Comparison of ENCODE assay signal across 24 mouse cellular contexts in the genomic region with DNA sequence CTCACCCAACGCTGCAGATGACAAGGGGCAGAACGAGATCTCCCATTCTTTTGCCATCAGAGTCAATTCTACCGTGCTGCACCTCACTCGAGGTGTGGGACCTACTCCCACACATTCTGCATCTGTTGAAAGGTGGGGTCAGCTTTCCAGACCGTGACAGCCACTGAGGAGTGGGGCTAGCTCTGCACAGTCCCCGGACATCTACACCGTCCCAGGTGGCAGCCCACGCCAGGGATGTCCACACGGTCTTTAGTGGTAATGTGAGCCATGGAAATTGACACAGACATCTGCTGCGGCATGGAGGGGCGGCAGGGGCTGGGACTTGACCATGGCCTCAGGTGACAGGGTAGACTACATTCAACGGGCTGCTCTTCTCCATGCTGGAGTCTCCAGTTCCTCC.
DNase-seq lines count a peak whose midpoint lies in the region; ATAC-seq and TF ChIP-seq lines count a peak whose summit lies in the region.
"Had no signal": no experiment of that assay in that cellular context is flagged by ENCODE, and none has a peak within 500 bp of the region (broad histone marks: within the 10 kb centered on the region; RNA-seq: fewer than 3 reads in every experiment).

No protein-coding gene starts in this region.

- no peak overlapping the region for H3K4me3 ChIP-seq in embryonic facial prominence, embryonic 11.5 days (ENCODE audit: low read depth, low read length)
- H3K4me3 ChIP-seq in embryonic facial prominence, embryonic 10.5 days: no peak overlapping the region
- no peak overlapping the region for H3K4me3 ChIP-seq in kidney, embryonic 14.5 days (ENCODE audit: low read length)
- H3K4me3 ChIP-seq in kidney, embryonic 16.5 days (ENCODE audit: low read length): no peak overlapping the region
- no peak overlapping the region for H3K4me3 ChIP-seq in stomach, postnatal 0 days (ENCODE audit: low read depth, low read length)
- H3K4me3 ChIP-seq: embryonic facial prominence, embryonic 12.5 days; forebrain, embryonic 13.5 days; forebrain, embryonic 15.5 days had no signal

- no peaks in the 10 kb centered on the region for H3K27me3 ChIP-seq in embryonic facial prominence, embryonic 11.5 days (ENCODE audit: control insufficient read depth, insufficient read depth, low read length)
- H3K27me3 ChIP-seq in embryonic facial prominence, embryonic 10.5 days (replicated peaks; ENCODE audit: low read depth, poor library complexity, severe bottlenecking): no peaks in the 10 kb centered on the region
- H3K27me3 ChIP-seq in kidney, embryonic 14.5 days (ENCODE audit: control insufficient read depth, insufficient read depth, low read length): no peaks in the 10 kb centered on the region
- no peaks in the 10 kb centered on the region for H3K27me3 ChIP-seq in kidney, embryonic 16.5 days (ENCODE audit: insufficient read depth, low read length)
- H3K27me3 ChIP-seq in stomach, postnatal 0 days (ENCODE audit: control insufficient read depth, insufficient read depth, low read length): no peaks in the 10 kb centered on the region
- H3K27me3 ChIP-seq: CH12.LX; embryonic facial prominence, embryonic 12.5 days; forebrain, embryonic 13.5 days; forebrain, embryonic 15.5 days; Patski had no signal

- no peak overlapping the region for H3K4me2 ChIP-seq in embryonic facial prominence, embryonic 11.5 days (ENCODE audit: low read depth, low read length)
- H3K4me2 ChIP-seq in kidney, embryonic 14.5 days (replicated peaks; ENCODE audit: low read depth, low read length): no peak overlapping the region
- H3K4me2 ChIP-seq in kidney, embryonic 16.5 days (replicated peaks; ENCODE audit: low read depth, low read length): no peak overlapping the region
- H3K4me2 ChIP-seq in stomach, postnatal 0 days (replicated peaks; ENCODE audit: low read depth): no peak overlapping the region
- H3K4me2 ChIP-seq: embryonic facial prominence, embryonic 12.5 days; forebrain, embryonic 13.5 days; forebrain, embryonic 15.5 days had no signal

- no peaks in the 10 kb centered on the region for H3K4me1 ChIP-seq in embryonic facial prominence, embryonic 11.5 days (ENCODE audit: control insufficient read depth, insufficient read depth, low read length)
- H3K4me1 ChIP-seq in embryonic facial prominence, embryonic 10.5 days: peaks cover 10% of the 10 kb centered on the region
- peaks cover 10% of the 10 kb centered on the region; the same call in 1 of the 2 replicates for H3K4me1 ChIP-seq in kidney, embryonic 14.5 days (ENCODE audit: control insufficient read depth, insufficient read depth, low read length)
- peaks cover 3% of the 10 kb centered on the region; the same call in 1 of the 2 replicates for H3K4me1 ChIP-seq in kidney, embryonic 16.5 days (ENCODE audit: insufficient read depth, low read length)
- H3K4me1 ChIP-seq in stomach, postnatal 0 days (replicated peaks; ENCODE audit: control insufficient read depth, insufficient read depth): no peaks in the 10 kb centered on the region; the same call in 1 of the 2 replicates

- no peak for TF ChIP-seq CTCF in stomach, postnatal 0 days (IDR thresholded peaks at IDR 0.05; ENCODE audit: low read depth)

- no peaks in the 10 kb centered on the region for H3K36me3 ChIP-seq in embryonic facial prominence, embryonic 11.5 days (replicated peaks; ENCODE audit: control insufficient read depth, insufficient read depth, low read depth, low read length)
- H3K36me3 ChIP-seq in embryonic facial prominence, embryonic 10.5 days (replicated peaks): no peaks in the 10 kb centered on the region
- H3K36me3 ChIP-seq in kidney, embryonic 14.5 days (ENCODE audit: control insufficient read depth, insufficient read depth, low read length): no peaks in the 10 kb centered on the region
- H3K36me3 ChIP-seq in kidney, embryonic 16.5 days (ENCODE audit: insufficient read depth, low read length): no peaks in the 10 kb centered on the region
- H3K36me3 ChIP-seq in stomach, postnatal 0 days (ENCODE audit: control insufficient read depth, insufficient read depth, low read length): 0 out of 2 replicates have a peak, but pooled peaks cover 2% of the 10 kb centered on the region
- H3K36me3 ChIP-seq: embryonic facial prominence, embryonic 12.5 days; forebrain, embryonic 15.5 days; G1E had no signal

- DNase-seq in embryonic facial prominence, embryonic 11.5 days (ENCODE audit: low spot score): no peak
- no peak for DNase-seq in embryonic facial prominence, embryonic 10.5 days (ENCODE audit: low spot score)
- DNase-seq in kidney, postnatal 14 days: no peak
- no peak for DNase-seq in kidney, adult 18-20 months
- no peak for DNase-seq in stomach, postnatal 0 days (ENCODE audit: low spot score)
- DNase-seq: adrenal gland, adult 8-10 months; adrenal gland, postnatal 14 days; adrenal gland, postnatal 36 days; B cell, adult 2 months; cerebellum, adult 11-12 months; cerebellum, adult 2 months; cerebellum, adult 9-10 months; cerebellum, postnatal 10 days; cerebellum, postnatal 25 days had no signal

- no peaks in the 10 kb centered on the region for H3K9me3 ChIP-seq in embryonic facial prominence, embryonic 11.5 days (replicated peaks; ENCODE audit: control insufficient read depth, low read length)
- H3K9me3 ChIP-seq in embryonic facial prominence, embryonic 10.5 days: no peaks in the 10 kb centered on the region
- no peaks in the 10 kb centered on the region for H3K9me3 ChIP-seq in kidney, embryonic 14.5 days (ENCODE audit: control insufficient read depth, low read length)
- no peaks in the 10 kb centered on the region for H3K9me3 ChIP-seq in kidney, embryonic 16.5 days (ENCODE audit: low read length)
- no peaks in the 10 kb centered on the region for H3K9me3 ChIP-seq in stomach, postnatal 0 days (ENCODE audit: control insufficient read depth, low read length)
- H3K9me3 ChIP-seq: embryonic facial prominence, embryonic 12.5 days; forebrain, embryonic 13.5 days; forebrain, embryonic 15.5 days; G1E had no signal

- 0 out of 2 replicates have a peak, but pooled peaks have one; percentile 45 for ATAC-seq in embryonic facial prominence, embryonic 11.5 days (replicated peaks; ENCODE audit: insufficient number of reproducible peaks, low FRiP score, low TSS enrichment, low read depth)
- ATAC-seq in kidney, embryonic 14.5 days (ENCODE audit: low FRiP score, low TSS enrichment): peak; percentile 70; the same call in 1 of the 2 replicates
- peak; percentile 75 for ATAC-seq in kidney, embryonic 16.5 days (ENCODE audit: low FRiP score, low TSS enrichment)
- ATAC-seq in stomach, postnatal 0 days (ENCODE audit: low FRiP score, low TSS enrichment): 0 out of 2 replicates have a peak, but pooled peaks have one; percentile 12
- ATAC-seq: activated CD4-positive, CD25-positive, alpha-beta regulatory T cell, adult 4 months; CD4-positive, CD25-positive, alpha-beta regulatory T cell, adult 4 months; forebrain, embryonic 13.5 days; forebrain, embryonic 15.5 days; Patski had no signal

- TF ChIP-seq EP300 in stomach, postnatal 0 days (optimal IDR thresholded peaks at IDR 0.05): no peak

- H3K9ac ChIP-seq in embryonic facial prominence, embryonic 11.5 days (replicated peaks; ENCODE audit: low read length): no peak overlapping the region
- no peak overlapping the region for H3K9ac ChIP-seq in kidney, embryonic 14.5 days (ENCODE audit: low read depth, low read length)
- no peak overlapping the region for H3K9ac ChIP-seq in kidney, embryonic 16.5 days (replicated peaks; ENCODE audit: low read length)
- H3K9ac ChIP-seq in stomach, postnatal 0 days (ENCODE audit: low read length): no peak overlapping the region
- H3K9ac ChIP-seq: embryonic facial prominence, embryonic 12.5 days; forebrain, embryonic 13.5 days; forebrain, embryonic 15.5 days had no signal

- 86% methylated on average over 12 of the region's 12 CpGs for WGBS in embryonic facial prominence, embryonic 11.5 days
- WGBS in embryonic facial prominence, embryonic 10.5 days: 87% methylated on average over 12 of the region's 12 CpGs
- 50% methylated on average over 12 of the region's 12 CpGs for WGBS in kidney, embryonic 14.5 days
- 45% methylated on average over 12 of the region's 12 CpGs for WGBS in kidney, embryonic 16.5 days
- WGBS in stomach, postnatal 0 days: 87% methylated on average over 12 of the region's 12 CpGs

- H3K27ac ChIP-seq in embryonic facial prominence, embryonic 11.5 days (replicated peaks; ENCODE audit: low read depth, low read length): no peak overlapping the region
- no peak overlapping the region for H3K27ac ChIP-seq in embryonic facial prominence, embryonic 10.5 days (replicated peaks)
- no peak overlapping the region for H3K27ac ChIP-seq in kidney, embryonic 14.5 days (ENCODE audit: low read depth, low read length)
- H3K27ac ChIP-seq in kidney, embryonic 16.5 days (ENCODE audit: low read length): no peak overlapping the region
- H3K27ac ChIP-seq in stomach, postnatal 0 days (replicated peaks): no peak overlapping the region
- H3K27ac ChIP-seq: embryonic facial prominence, embryonic 12.5 days; forebrain, embryonic 13.5 days; forebrain, embryonic 15.5 days had no signal

Comparison
In these comparisons a context has a peak if more than half of its experiments do, and no peak if none do; other contexts are left out.
1. ATAC-seq: peak in every context shown above with its lines; median percentile 75 in kidney, embryonic 16.5 days; 70 in kidney, embryonic 14.5 days; 45 in embryonic facial prominence, embryonic 11.5 days; 12 in stomach, postnatal 0 days.